Mouse (Mus musculus): ENCODE measurements around the gene 1110065P20Rik. TPM values are rescaled to one million over a fixed set of nuclear protein-coding genes. Genes with fewer than 3 reads are reported as not detected.

The 1110065P20Rik gene
- polyA plus RNA-seq, 1 experiment from 2014 or later: 64.1 TPM

- peak overlapping the region; percentile 35; the same call in 1 of the 2 replicates for H3K27ac ChIP-seq (replicated peaks)
- no peak overlapping the region for H3K4me3 ChIP-seq (ENCODE audit: low read depth, low read length)
- WGBS: 23% methylated on average over 6 of the region's 6 CpGs
- no peaks in the 10 kb centered on the region for H3K4me1 ChIP-seq (replicated peaks; ENCODE audit: control insufficient read depth, insufficient read depth)
- no peak for TF ChIP-seq CTCF (IDR thresholded peaks at IDR 0.05; ENCODE audit: low read depth)
- TF ChIP-seq EP300 (optimal IDR thresholded peaks at IDR 0.05): no peak
- ATAC-seq (ENCODE audit: low FRiP score, low TSS enrichment) (peak; percentile 96), DNase-seq (ENCODE audit: low spot score) (peak; percentile 77)
- no peak overlapping the region for H3K4me2 ChIP-seq (replicated peaks; ENCODE audit: low read depth)
- H3K9ac ChIP-seq (ENCODE audit: low read length): no peak overlapping the region
- peaks cover 6% of the 10 kb centered on the region for H3K36me3 ChIP-seq (ENCODE audit: control insufficient read depth, insufficient read depth, low read length)
- no peaks in the 10 kb centered on the region for H3K27me3 ChIP-seq (ENCODE audit: control insufficient read depth, insufficient read depth, low read length)
- H3K9me3 ChIP-seq (ENCODE audit: control insufficient read depth, low read length): no peaks in the 10 kb centered on the region
Observed at GRCm38 (mm10) chr4:124817803-124818202, 33.2 kb downstream of the 1110065P20Rik start.

DNA sequence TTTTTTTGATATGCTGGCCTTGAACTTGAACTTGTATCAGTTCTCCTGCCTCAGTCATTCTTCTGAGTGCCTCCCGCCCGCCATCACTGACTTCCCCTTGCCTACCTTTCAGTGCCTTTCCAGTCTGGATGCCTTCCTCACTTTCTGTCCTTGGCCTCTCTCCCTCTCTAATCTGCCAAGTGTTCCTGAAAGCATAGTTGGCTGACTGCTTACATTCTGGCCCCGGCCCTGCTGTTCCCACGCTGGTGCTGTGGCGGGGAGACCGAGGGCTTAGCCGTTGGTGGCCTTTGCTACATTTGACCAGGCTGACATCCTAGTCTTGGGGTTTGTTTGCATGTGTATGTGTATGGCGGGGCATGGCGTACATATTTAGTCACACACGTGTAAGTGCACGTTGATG, 35.1 kb downstream of the 1110065P20Rik start:
- Histone ChIP-seq H3K27me3 (ENCODE audit: control insufficient read depth, insufficient read depth, low read length) (no peaks in the 10 kb centered on the region), H3K4me2 (replicated peaks; ENCODE audit: low read depth) (no peak overlapping the region), H3K27ac (replicated peaks) (no peak overlapping the region), H3K9me3 (ENCODE audit: control insufficient read depth, low read length) (no peaks in the 10 kb centered on the region), H3K36me3 (ENCODE audit: control insufficient read depth, insufficient read depth, low read length) (peaks cover 4% of the 10 kb centered on the region; the same call in 1 of the 2 replicates), H3K4me3 (ENCODE audit: low read depth, low read length) (no peak overlapping the region), H3K4me1 (replicated peaks; ENCODE audit: control insufficient read depth, insufficient read depth) (no peaks in the 10 kb centered on the region), H3K9ac (ENCODE audit: low read length) (no peak overlapping the region)
- no peak for ATAC-seq (ENCODE audit: low FRiP score, low TSS enrichment)
- no peak for DNase-seq (ENCODE audit: low spot score)
- TF ChIP-seq CTCF (IDR thresholded peaks at IDR 0.05; ENCODE audit: low read depth): no peak
- WGBS: 90% methylated on average over 11 of the region's 11 CpGs

GRCm38 (mm10) chr4:124811347-124811975, 39.5 kb downstream of the 1110065P20Rik start:
- TF ChIP-seq CTCF (IDR thresholded peaks at IDR 0.05; ENCODE audit: low read depth) (no peak), EP300 (optimal IDR thresholded peaks at IDR 0.05) (no peak)
- H3K4me3 ChIP-seq (ENCODE audit: low read depth, low read length): no peak overlapping the region
- H3K9ac ChIP-seq (ENCODE audit: low read length): peak overlapping the region; percentile 13; the same call in 1 of the 2 replicates
- WGBS: 61% methylated on average over 9 of the region's 9 CpGs
- no peak overlapping the region for H3K4me2 ChIP-seq (replicated peaks; ENCODE audit: low read depth)
- DNase-seq (ENCODE audit: low spot score) (no peak), ATAC-seq (ENCODE audit: low FRiP score, low TSS enrichment) (no peak)
- H3K27ac ChIP-seq (replicated peaks): no peak overlapping the region
- no peaks in the 10 kb centered on the region for H3K27me3 ChIP-seq (ENCODE audit: control insufficient read depth, insufficient read depth, low read length)
- H3K4me1 ChIP-seq (replicated peaks; ENCODE audit: control insufficient read depth, insufficient read depth): no peaks in the 10 kb centered on the region
- H3K9me3 ChIP-seq (ENCODE audit: control insufficient read depth, low read length): no peaks in the 10 kb centered on the region
- 0 out of 2 replicates have a peak, but pooled peaks cover 3% of the 10 kb centered on the region for H3K36me3 ChIP-seq (ENCODE audit: control insufficient read depth, insufficient read depth, low read length)

- 79% methylated on average over 7 of the region's 7 CpGs for WGBS
- Histone ChIP-seq H3K4me2 (replicated peaks; ENCODE audit: low read depth) (no peak overlapping the region), H3K9ac (ENCODE audit: low read length) (no peak overlapping the region), H3K9me3 (ENCODE audit: control insufficient read depth, low read length) (no peaks in the 10 kb centered on the region), H3K4me1 (replicated peaks; ENCODE audit: control insufficient read depth, insufficient read depth) (no peaks in the 10 kb centered on the region), H3K27ac (replicated peaks) (no peak overlapping the region), H3K4me3 (ENCODE audit: low read depth, low read length) (no peak overlapping the region), H3K36me3 (ENCODE audit: control insufficient read depth, insufficient read depth, low read length) (peaks cover 6% of the 10 kb centered on the region; the same call in 1 of the 2 replicates), H3K27me3 (ENCODE audit: control insufficient read depth, insufficient read depth, low read length) (no peaks in the 10 kb centered on the region)
- TF ChIP-seq EP300 (optimal IDR thresholded peaks at IDR 0.05): no peak
- TF ChIP-seq CTCF (IDR thresholded peaks at IDR 0.05; ENCODE audit: low read depth): no peak
- ATAC-seq (ENCODE audit: low FRiP score, low TSS enrichment): no peak; the same call in 1 of the 2 replicates
- no peak for DNase-seq (ENCODE audit: low spot score)
Observed at GRCm38 (mm10) chr4:124810056-124810455, 40.9 kb downstream of the 1110065P20Rik start.

DNA sequence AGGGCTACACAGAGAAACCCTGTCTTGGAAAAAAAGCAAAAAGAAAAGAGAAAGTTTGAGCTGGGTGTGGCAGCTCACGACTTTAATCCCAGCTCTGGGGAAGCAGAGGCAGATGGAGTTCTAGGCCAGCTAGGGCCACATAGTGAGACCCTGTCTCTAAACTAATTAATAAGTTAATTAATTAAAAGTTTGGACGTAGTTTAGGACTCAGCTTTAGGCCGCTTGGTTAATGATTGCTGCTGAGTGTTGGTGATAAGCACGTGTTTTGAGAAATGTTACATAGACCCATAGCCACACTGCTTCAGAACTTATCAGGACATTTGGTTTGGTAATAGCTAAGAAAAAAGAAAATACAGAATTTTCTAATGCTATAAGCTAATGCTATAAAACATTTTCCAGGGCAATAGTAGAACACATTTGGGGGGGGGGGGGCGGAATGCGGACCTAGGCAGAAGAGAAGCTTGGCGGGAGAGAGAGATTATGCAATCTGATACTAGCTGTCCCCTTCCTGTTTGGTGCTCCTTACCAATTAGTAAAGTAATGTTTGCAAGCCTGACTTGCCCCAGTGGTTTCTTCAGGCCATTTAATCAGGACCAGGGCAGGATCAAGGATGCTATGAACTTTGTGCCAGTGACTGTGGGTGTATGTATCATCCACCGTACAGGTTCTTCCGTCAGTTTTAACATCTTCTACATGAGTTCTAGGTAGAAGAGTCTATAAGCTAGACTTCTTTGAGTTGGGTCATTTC, 41.7 kb downstream of the 1110065P20Rik start:
- 79% methylated on average over 9 of the region's 9 CpGs for WGBS
- Histone ChIP-seq H3K9me3 (ENCODE audit: control insufficient read depth, low read length) (no peaks in the 10 kb centered on the region), H3K36me3 (ENCODE audit: control insufficient read depth, insufficient read depth, low read length) (peaks cover 6% of the 10 kb centered on the region; the same call in 1 of the 2 replicates), H3K4me3 (ENCODE audit: low read depth, low read length) (no peak overlapping the region), H3K27me3 (ENCODE audit: control insufficient read depth, insufficient read depth, low read length) (no peaks in the 10 kb centered on the region), H3K9ac (ENCODE audit: low read length) (no peak overlapping the region), H3K4me1 (replicated peaks; ENCODE audit: control insufficient read depth, insufficient read depth) (no peaks in the 10 kb centered on the region), H3K27ac (replicated peaks) (no peak overlapping the region), H3K4me2 (replicated peaks; ENCODE audit: low read depth) (no peak overlapping the region)
- ATAC-seq (ENCODE audit: low FRiP score, low TSS enrichment) (no peak), DNase-seq (ENCODE audit: low spot score) (no peak)
- no peak for TF ChIP-seq EP300 (optimal IDR thresholded peaks at IDR 0.05)
- TF ChIP-seq CTCF (IDR thresholded peaks at IDR 0.05; ENCODE audit: low read depth): no peak

DNA sequence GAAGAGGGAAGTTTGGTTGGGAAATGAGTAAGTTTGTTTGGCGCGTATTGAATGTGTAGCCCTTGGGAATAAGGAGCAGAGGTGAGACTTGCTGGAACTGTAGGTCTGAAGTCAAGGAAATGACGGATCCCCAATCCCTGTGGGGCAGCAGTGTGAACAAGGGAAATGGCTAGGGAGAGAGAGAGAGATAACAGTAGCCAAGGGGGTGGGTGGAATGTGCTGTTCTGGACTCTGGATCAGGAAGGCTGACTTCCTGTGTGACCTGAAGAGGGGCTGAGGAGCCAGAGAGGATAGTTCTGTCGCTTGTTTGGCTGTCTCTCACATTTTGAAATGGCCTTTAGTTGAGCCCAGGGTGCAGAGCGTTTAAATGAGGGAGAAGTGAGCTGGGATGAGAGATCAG, 42.5 kb downstream of the 1110065P20Rik start:
- no peak overlapping the region for H3K27ac ChIP-seq (replicated peaks)
- no peaks in the 10 kb centered on the region for H3K4me1 ChIP-seq (replicated peaks; ENCODE audit: control insufficient read depth, insufficient read depth)
- H3K4me3 ChIP-seq (ENCODE audit: low read depth, low read length): no peak overlapping the region
- no peaks in the 10 kb centered on the region for H3K9me3 ChIP-seq (ENCODE audit: control insufficient read depth, low read length)
- ATAC-seq (ENCODE audit: low FRiP score, low TSS enrichment) (no peak), DNase-seq (ENCODE audit: low spot score) (no peak)
- TF ChIP-seq CTCF (IDR thresholded peaks at IDR 0.05; ENCODE audit: low read depth) (no peak), EP300 (optimal IDR thresholded peaks at IDR 0.05) (no peak)
- no peaks in the 10 kb centered on the region for H3K27me3 ChIP-seq (ENCODE audit: control insufficient read depth, insufficient read depth, low read length)
- peaks cover 6% of the 10 kb centered on the region; the same call in 1 of the 2 replicates for H3K36me3 ChIP-seq (ENCODE audit: control insufficient read depth, insufficient read depth, low read length)
- no peak overlapping the region for H3K4me2 ChIP-seq (replicated peaks; ENCODE audit: low read depth)
- 74% methylated on average over 5 of the region's 5 CpGs for WGBS
- H3K9ac ChIP-seq (ENCODE audit: low read length): no peak overlapping the region

Measured in stomach, postnatal 0 days (tissue).